ENCODE assay signal across 10 mouse cellular contexts in the genomic region with DNA sequence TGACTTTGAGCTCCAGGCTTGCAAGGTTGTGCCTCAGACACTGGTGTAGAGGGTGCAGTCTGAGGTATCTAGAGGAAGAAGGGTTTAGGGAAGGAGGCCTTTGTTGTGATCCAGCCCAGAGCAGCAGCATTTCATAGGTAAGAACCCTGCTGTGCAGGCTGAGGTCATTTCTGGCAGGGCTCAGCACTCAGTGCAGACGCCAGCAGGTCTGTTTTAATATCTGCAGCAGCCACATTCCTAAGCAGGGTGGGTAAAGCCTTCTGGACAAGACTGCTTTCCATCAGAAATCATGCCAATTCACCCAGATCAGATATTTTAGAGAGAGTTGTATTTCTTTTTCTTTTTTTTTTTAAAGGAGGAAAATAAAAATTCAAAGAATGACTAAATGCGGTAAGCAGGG.
DNase-seq lines count a peak whose midpoint lies in the region; ATAC-seq and TF ChIP-seq lines count a peak whose summit lies in the region.
"Had no signal": no experiment of that assay in that cellular context is flagged by ENCODE, and none has a peak within 500 bp of the region (broad histone marks: within the 10 kb centered on the region; RNA-seq: fewer than 3 reads in every experiment).

No protein-coding gene starts in this region.

- WGBS in forebrain, embryonic 10.5 days, result 44% methylated on average over 2 of the region's 2 CpGs
- WGBS in forebrain, postnatal 0 days, result 44% methylated on average over 2 of the region's 2 CpGs
- 13% methylated on average over 2 of the region's 2 CpGs for WGBS in limb, embryonic 13.5 days

- TF ChIP-seq CTCF in forebrain, postnatal 0 days (IDR thresholded peaks at IDR 0.05; ENCODE audit: low read depth), result no peak
- TF ChIP-seq CTCF in embryonic fibroblast, embryonic 13.5 days (IDR thresholded peaks at IDR 0.05; ENCODE audit: borderline replicate concordance, insufficient read depth, low read length), result no peak

- no peak for TF ChIP-seq POLR2A in embryonic fibroblast, embryonic 13.5 days (IDR thresholded peaks at IDR 0.05; ENCODE audit: low read depth, low read length)

- no peak overlapping the region for H3K4me3 ChIP-seq in forebrain, embryonic 10.5 days
- no peak overlapping the region for H3K4me3 ChIP-seq in forebrain, postnatal 0 days (ENCODE audit: low read depth, low read length)
- no peak overlapping the region for H3K4me3 ChIP-seq in embryonic fibroblast, embryonic 13.5 days (ENCODE audit: insufficient read depth, low read length)
- H3K4me3 ChIP-seq in limb, embryonic 13.5 days, result no peak overlapping the region
- H3K4me3 ChIP-seq: hindbrain, embryonic 15.5 days; midbrain, embryonic 12.5 days had no signal

- peak overlapping the region; percentile 71 for H3K27ac ChIP-seq in forebrain, embryonic 10.5 days
- no peak overlapping the region for H3K27ac ChIP-seq in forebrain, postnatal 0 days (ENCODE audit: low read depth, low read length)
- peak overlapping the region; percentile 28 for H3K27ac ChIP-seq in embryonic fibroblast, embryonic 13.5 days (ENCODE audit: insufficient read depth, low read length)
- H3K27ac ChIP-seq in limb, embryonic 13.5 days, result peak overlapping the region; percentile 92
- H3K27ac ChIP-seq: hindbrain, embryonic 15.5 days; midbrain, embryonic 12.5 days had no signal

- peaks cover 54% of the 10 kb centered on the region for H3K4me1 ChIP-seq in forebrain, embryonic 10.5 days
- H3K4me1 ChIP-seq in forebrain, postnatal 0 days (ENCODE audit: insufficient read depth), result no peaks in the 10 kb centered on the region
- peaks cover 23% of the 10 kb centered on the region for H3K4me1 ChIP-seq in embryonic fibroblast, embryonic 13.5 days (ENCODE audit: control insufficient read depth, insufficient read depth, low read length)
- peaks cover 94% of the 10 kb centered on the region for H3K4me1 ChIP-seq in limb, embryonic 13.5 days
- H3K4me1 ChIP-seq: hindbrain, embryonic 15.5 days had no signal

- no peaks in the 10 kb centered on the region for H3K9me3 ChIP-seq in forebrain, embryonic 10.5 days
- H3K9me3 ChIP-seq in forebrain, postnatal 0 days (ENCODE audit: low read length), result no peaks in the 10 kb centered on the region
- no peaks in the 10 kb centered on the region for H3K9me3 ChIP-seq in limb, embryonic 13.5 days
- H3K9me3 ChIP-seq: hindbrain, embryonic 15.5 days; midbrain, embryonic 12.5 days had no signal

- DNase-seq in forebrain, embryonic 10.5 days (ENCODE audit: extremely low spot score, low spot score), result no peak
- no peak for DNase-seq in forebrain, postnatal 0 days
- DNase-seq in NIH3T3 (ENCODE audit: low read depth) (peak; percentile 51), adipocyte (ENCODE audit: low spot score) (no peak)
- DNase-seq in spleen, adult 12 weeks (ENCODE audit: low spot score), result no peak
- DNase-seq in layer of hippocampus, adult 18-20 months (ENCODE audit: low spot score in 2 of 2), result no peak

- no peak for ATAC-seq in forebrain, postnatal 0 days
- ATAC-seq in limb, embryonic 13.5 days (ENCODE audit: low FRiP score, low read depth), result peak; percentile 75

- no peak overlapping the region for H3K4me2 ChIP-seq in forebrain, postnatal 0 days (ENCODE audit: low read depth)
- H3K4me2 ChIP-seq in limb, embryonic 13.5 days (replicated peaks), result 0 out of 2 replicates have a peak overlapping the region, but pooled peaks have one; percentile 15
- H3K4me2 ChIP-seq: hindbrain, embryonic 15.5 days; midbrain, embryonic 12.5 days had no signal

- peaks cover 78% of the 10 kb centered on the region for H3K27me3 ChIP-seq in forebrain, embryonic 10.5 days (ENCODE audit: poor library complexity, severe bottlenecking)
- no peaks in the 10 kb centered on the region; the same call in 1 of the 2 replicates for H3K27me3 ChIP-seq in forebrain, postnatal 0 days (ENCODE audit: insufficient read depth, low read length)
- no peaks in the 10 kb centered on the region for H3K27me3 ChIP-seq in limb, embryonic 13.5 days

- H3K9ac ChIP-seq in forebrain, postnatal 0 days, result no peak overlapping the region
- no peak overlapping the region for H3K9ac ChIP-seq in limb, embryonic 13.5 days
- H3K9ac ChIP-seq: hindbrain, embryonic 15.5 days; midbrain, embryonic 12.5 days had no signal

- no peaks in the 10 kb centered on the region for H3K36me3 ChIP-seq in forebrain, embryonic 10.5 days (replicated peaks)
- no peaks in the 10 kb centered on the region for H3K36me3 ChIP-seq in forebrain, postnatal 0 days (ENCODE audit: insufficient read depth)
- no peaks in the 10 kb centered on the region for H3K36me3 ChIP-seq in limb, embryonic 13.5 days
- H3K36me3 ChIP-seq: hindbrain, embryonic 15.5 days; midbrain, embryonic 12.5 days had no signal
